Mouse (Mus musculus) forebrain, embryonic 11.5 days (tissue): ENCODE data around the gene Tmem132c. TPM values are rescaled to one million over a fixed set of nuclear protein-coding genes. Genes with fewer than 3 reads are reported as not detected.

ENCODE experiments used
- ATAC-seq: fragments of 200-750 bp; cut with Nextera tagmentation; replicated peaks from 2 replicates; pipeline ENCODE4 v1.8.0; 2017; ENCODE audit warnings: moderate TSS enrichment; ENCODE audit not compliant: low FRiP score
- DNase-seq: peaks from one replicate; pipeline ENCODE4 v3.0.0-alpha.2; 2017; ENCODE audit warnings: low spot score
- H3K27ac ChIP-seq: fragments of 300-500 bp; sonication (generic); 2 replicates; pipeline ENCODE4 v1.5.1; 2014; ENCODE audit warnings: low read depth, low read length
- H3K27me3 ChIP-seq: fragments of 300-500 bp; sonication (generic); 2 replicates; pipeline ENCODE4 v1.6.1; 2014; ENCODE audit warnings: mild to moderate bottlenecking, low read length, mixed read lengths; ENCODE audit not compliant: control insufficient read depth, insufficient read depth
- H3K36me3 ChIP-seq: fragments of 300-500 bp; sonication (generic); 2 replicates; pipeline ENCODE4 v1.6.1; 2014; ENCODE audit warnings: mild to moderate bottlenecking, low read length, moderate library complexity, mixed read lengths; ENCODE audit not compliant: control insufficient read depth, insufficient read depth
- H3K4me1 ChIP-seq: fragments of 300-500 bp; sonication (generic); replicated peaks from 2 replicates; pipeline ENCODE4 v1.6.1; 2014; ENCODE audit warnings: low read length, mixed read lengths; ENCODE audit not compliant: control insufficient read depth, insufficient read depth
- H3K4me2 ChIP-seq: fragments of 300-500 bp; sonication (generic); 2 replicates; pipeline ENCODE4 v1.6.1; 2014; ENCODE audit warnings: low read depth, mild to moderate bottlenecking, low read length, moderate library complexity, mixed read lengths; ENCODE audit not compliant: severe bottlenecking
- H3K4me3 ChIP-seq: fragments of 300-500 bp; sonication (generic); 2 replicates; pipeline ENCODE4 v1.5.1; 2014; ENCODE audit warnings: low read depth, low read length
- H3K9ac ChIP-seq: fragments of 300-500 bp; sonication (generic); 2 replicates; pipeline ENCODE4 v1.6.1; 2014; ENCODE audit warnings: low read length
- H3K9me3 ChIP-seq: fragments of 300-500 bp; sonication (generic); 2 replicates; pipeline ENCODE4 v1.6.1; 2016; ENCODE audit warnings: low read length, mixed read lengths; ENCODE audit not compliant: control insufficient read depth
- WGBS: fragments of 180-500 bp; shearing (Covaris S2); extraction: QIAGEN DNeasy Blood & Tissue Kit; methylation state at CpG from one replicate; pipeline ENCODE4 v1.1.7; 2014; 5-methylcytosine and 5-hydroxymethylcytosine counted together
- polyA plus RNA-seq: library from polyadenylated mRNA; unstranded; fragments of >200 nt; fragmentation: Nextera tagmentation; extraction: Ambion mirVana; gene quantifications from 2 replicates; pipeline ENCODE4 v1.2.1, GENCODE M21; 2014

Tmem132c gene
- polyA plus RNA-seq, 1 experiment from 2014 or later, result 26.1 TPM

- Histone ChIP-seq H3K4me1 (no peaks in the 10 kb centered on the region), H3K9ac (no peak overlapping the region), H3K36me3 (no peaks in the 10 kb centered on the region), H3K27me3 (no peaks in the 10 kb centered on the region), H3K9me3 (peaks cover 5% of the 10 kb centered on the region; the same call in 1 of the 2 replicates), H3K27ac (no peak overlapping the region), H3K4me3 (no peak overlapping the region), H3K4me2 (no peak overlapping the region)
- peak; percentile 14 for DNase-seq
- ATAC-seq, result no peak
- WGBS, result 74% methylated on average over 11 of the region's 11 CpGs
Observed at GRCm38 (mm10) chr5:127256947-127257610, 15.5 kb downstream of the Tmem132c start.

GRCm38 (mm10) chr5:127262136-127262535 is 20.5 kb downstream of the Tmem132c start:
- H3K27me3 ChIP-seq, result no peaks in the 10 kb centered on the region
- ATAC-seq (no peak), DNase-seq (no peak)
- H3K36me3 ChIP-seq, result no peaks in the 10 kb centered on the region; the same call in 1 of the 2 replicates
- no peak overlapping the region for H3K4me2 ChIP-seq
- H3K4me1 ChIP-seq, result no peaks in the 10 kb centered on the region
- WGBS, result 85% methylated on average over 5 of the region's 5 CpGs
- H3K27ac ChIP-seq, result no peak overlapping the region
- H3K9ac ChIP-seq, result no peak overlapping the region
- no peaks in the 10 kb centered on the region for H3K9me3 ChIP-seq
- H3K4me3 ChIP-seq, result no peak overlapping the region

- WGBS, result 52% methylated on average over 3 of the region's 3 CpGs
- H3K27me3 ChIP-seq, result no peaks in the 10 kb centered on the region
- H3K9me3 ChIP-seq, result no peaks in the 10 kb centered on the region
- H3K9ac ChIP-seq, result no peak overlapping the region
- H3K4me3 ChIP-seq, result no peak overlapping the region
- no peaks in the 10 kb centered on the region; the same call in 1 of the 2 replicates for H3K36me3 ChIP-seq
- no peak for ATAC-seq
- no peak for DNase-seq
- H3K4me2 ChIP-seq, result no peak overlapping the region
- no peaks in the 10 kb centered on the region for H3K4me1 ChIP-seq
- H3K27ac ChIP-seq, result no peak overlapping the region
Observed at GRCm38 (mm10) chr5:127271145-127271544, 29.5 kb downstream of the Tmem132c start.

- H3K9ac ChIP-seq, result no peak overlapping the region
- H3K4me3 ChIP-seq, result no peak overlapping the region
- H3K27ac ChIP-seq, result no peak overlapping the region
- DNase-seq (no peak), ATAC-seq (no peak)
- no peaks in the 10 kb centered on the region for H3K36me3 ChIP-seq
- 78% methylated on average over 9 of the region's 9 CpGs for WGBS
- no peaks in the 10 kb centered on the region for H3K4me1 ChIP-seq
- H3K27me3 ChIP-seq, result no peaks in the 10 kb centered on the region
- no peak overlapping the region for H3K4me2 ChIP-seq
- H3K9me3 ChIP-seq, result no peaks in the 10 kb centered on the region
Observed at GRCm38 (mm10) chr5:127279462-127279861, 37.9 kb downstream of the Tmem132c start.

- H3K4me1 ChIP-seq, result no peaks in the 10 kb centered on the region
- no peaks in the 10 kb centered on the region for H3K27me3 ChIP-seq
- 80% methylated on average over 4 of the region's 4 CpGs for WGBS
- ATAC-seq (no peak), DNase-seq (no peak)
- H3K4me3 ChIP-seq, result no peak overlapping the region
- no peak overlapping the region for H3K4me2 ChIP-seq
- no peaks in the 10 kb centered on the region for H3K9me3 ChIP-seq
- no peak overlapping the region for H3K27ac ChIP-seq
- no peak overlapping the region for H3K9ac ChIP-seq
- H3K36me3 ChIP-seq, result no peaks in the 10 kb centered on the region
Observed at GRCm38 (mm10) chr5:127281186-127281585, 39.6 kb downstream of the Tmem132c start.

DNA sequence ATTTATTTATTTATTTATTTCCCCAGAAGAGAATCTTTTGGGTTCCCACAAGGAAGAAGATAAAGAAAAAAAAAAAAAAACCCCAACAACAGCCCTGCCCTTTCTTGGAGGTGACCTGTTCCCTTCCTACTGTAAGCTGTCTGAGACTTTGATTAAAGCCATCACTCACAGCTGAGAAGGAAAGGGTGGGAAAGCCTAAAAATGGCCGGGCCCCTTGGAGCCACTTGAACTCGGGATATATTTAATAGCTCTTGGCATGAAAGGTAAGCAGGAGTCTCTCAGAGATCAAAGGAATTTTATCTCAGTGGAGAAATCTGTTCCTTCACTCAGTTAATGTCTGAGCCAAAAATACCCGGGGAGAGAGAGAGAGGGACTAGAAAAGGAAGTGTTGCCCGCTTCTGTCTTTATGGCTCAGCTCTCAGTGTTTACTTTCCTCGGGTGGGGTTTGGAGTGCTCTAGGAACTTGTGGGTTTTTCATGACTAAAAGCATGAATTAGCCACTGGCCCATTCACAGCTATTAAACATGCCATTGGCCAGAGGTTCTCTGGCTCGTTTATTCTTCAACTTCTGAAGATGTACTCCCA is 41.0 kb downstream of the Tmem132c start:
- no peak for DNase-seq
- Histone ChIP-seq H3K27ac (no peak overlapping the region), H3K4me2 (no peak overlapping the region), H3K4me3 (no peak overlapping the region), H3K4me1 (no peaks in the 10 kb centered on the region), H3K9ac (no peak overlapping the region), H3K36me3 (no peaks in the 10 kb centered on the region), H3K9me3 (no peaks in the 10 kb centered on the region), H3K27me3 (no peaks in the 10 kb centered on the region)
- 76% methylated on average over 6 of the region's 6 CpGs for WGBS
- ATAC-seq, result no peak

- Histone ChIP-seq H3K9me3 (no peaks in the 10 kb centered on the region), H3K9ac (no peak overlapping the region), H3K4me3 (no peak overlapping the region), H3K4me2 (no peak overlapping the region), H3K27me3 (no peaks in the 10 kb centered on the region), H3K27ac (no peak overlapping the region), H3K36me3 (no peaks in the 10 kb centered on the region), H3K4me1 (no peaks in the 10 kb centered on the region)
- DNase-seq, result no peak
- ATAC-seq, result no peak
- WGBS, result 59% methylated on average over 5 of the region's 5 CpGs
Observed at GRCm38 (mm10) chr5:127286886-127287285, 45.3 kb downstream of the Tmem132c start.

- no peak for DNase-seq
- 96% methylated on average over 8 of the region's 8 CpGs for WGBS
- no peak for ATAC-seq
- Histone ChIP-seq H3K27me3 (no peaks in the 10 kb centered on the region), H3K4me3 (no peak overlapping the region), H3K4me2 (no peak overlapping the region), H3K36me3 (no peaks in the 10 kb centered on the region), H3K9me3 (no peaks in the 10 kb centered on the region), H3K4me1 (no peaks in the 10 kb centered on the region), H3K27ac (no peak overlapping the region), H3K9ac (no peak overlapping the region)
Observed at GRCm38 (mm10) chr5:127289659-127290058, 48.1 kb downstream of the Tmem132c start.
